Mouse (Mus musculus) G1E-ER4 (cell line): ENCODE data around the gene Nectin1. TPM values are rescaled to one million over a fixed set of nuclear protein-coding genes. Genes with fewer than 3 reads are reported as not detected.

Source experiments
- GATA1 ChIP-seq: IDR thresholded peaks from one replicate; pipeline ENCODE4 v1.8.0; 2012; ENCODE audit warnings: low read length, inconsistent platforms
- polyA plus RNA-seq: library from polyadenylated mRNA; stranded (reverse); fragments of >175 nt; gene quantifications from 2 replicates; pipeline ENCODE4 v1.2.3, GENCODE M21; 2012

Nectin1 gene
- polyA plus RNA-seq, 1 experiment = not detected

DNA sequence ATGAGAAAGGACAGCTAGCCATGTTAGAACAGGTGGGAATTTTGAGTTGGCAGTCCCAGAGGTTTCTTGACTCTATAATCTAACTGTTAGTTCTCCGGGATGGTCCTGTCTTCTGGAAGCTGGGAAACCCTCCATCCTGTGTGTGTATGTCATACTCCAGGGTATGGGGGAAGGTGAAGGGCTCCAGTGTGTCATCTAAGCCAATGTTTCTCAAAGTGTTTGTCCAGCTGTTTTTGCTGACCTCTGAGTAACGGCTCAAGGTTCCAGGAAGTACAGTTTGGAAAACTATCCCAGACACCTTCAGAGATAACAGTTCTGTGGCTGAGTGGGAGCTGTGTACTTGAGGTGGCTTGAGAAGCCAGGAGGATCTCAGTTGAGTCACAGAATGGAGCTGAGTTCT is 56.7 kb downstream of the Nectin1 start:
- TF ChIP-seq GATA1 = no peak

GRCm38 (mm10) chr9:43801911-43802310 is 58.1 kb downstream of the Nectin1 start:
- no peak for TF ChIP-seq GATA1

GRCm38 (mm10) chr9:43807565-43807964 is 63.8 kb downstream of the Nectin1 start:
- TF ChIP-seq GATA1 = no peak

- no peak for TF ChIP-seq GATA1
These were observed 64.3 kb downstream of the Nectin1 start for GRCm38 (mm10) chr9:43808099-43808498.

DNA sequence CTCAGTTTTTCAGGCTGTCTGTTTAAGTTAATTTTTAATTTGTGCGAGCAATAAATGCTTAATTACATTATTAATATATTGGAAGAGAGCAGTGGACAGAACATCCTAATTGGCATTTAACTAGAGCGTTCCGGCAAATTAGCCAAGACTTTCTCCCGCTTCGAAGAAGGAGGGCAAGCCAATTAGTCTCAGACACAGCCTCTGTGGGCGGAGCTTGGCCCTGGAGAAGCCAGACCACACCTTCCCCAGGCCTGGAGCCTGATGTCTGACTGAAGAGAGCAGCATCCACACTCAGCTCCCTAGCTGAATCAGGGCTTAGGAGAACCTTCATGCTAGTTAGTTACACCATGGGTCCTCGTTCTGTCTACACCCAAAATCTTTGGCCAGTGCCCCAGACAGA is 64.8 kb downstream of the Nectin1 start:
- no peak for TF ChIP-seq GATA1

GRCm38 (mm10) chr9:43813156-43813555 is 69.4 kb downstream of the Nectin1 start:
- no peak for TF ChIP-seq GATA1

DNA sequence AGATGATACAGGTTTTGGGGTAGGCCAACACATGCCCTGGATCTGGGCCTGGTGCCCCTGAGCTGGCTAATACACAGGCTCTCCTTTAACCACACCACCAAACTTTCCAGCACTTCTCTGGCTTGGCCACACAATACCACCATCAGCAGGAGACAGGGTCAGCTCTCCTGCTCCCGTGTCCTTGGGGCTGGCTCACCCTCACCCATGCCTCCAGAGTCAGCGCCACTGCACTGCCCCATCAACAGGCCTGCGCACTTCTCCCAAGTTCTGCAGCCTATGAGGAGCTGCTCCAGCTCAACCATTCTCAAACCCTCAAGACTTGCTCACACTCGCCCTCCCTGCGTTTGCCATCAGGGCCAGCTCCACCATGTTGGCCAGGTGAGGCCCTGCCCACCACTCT is 78.4 kb downstream of the Nectin1 start:
- no peak for TF ChIP-seq GATA1

DNA sequence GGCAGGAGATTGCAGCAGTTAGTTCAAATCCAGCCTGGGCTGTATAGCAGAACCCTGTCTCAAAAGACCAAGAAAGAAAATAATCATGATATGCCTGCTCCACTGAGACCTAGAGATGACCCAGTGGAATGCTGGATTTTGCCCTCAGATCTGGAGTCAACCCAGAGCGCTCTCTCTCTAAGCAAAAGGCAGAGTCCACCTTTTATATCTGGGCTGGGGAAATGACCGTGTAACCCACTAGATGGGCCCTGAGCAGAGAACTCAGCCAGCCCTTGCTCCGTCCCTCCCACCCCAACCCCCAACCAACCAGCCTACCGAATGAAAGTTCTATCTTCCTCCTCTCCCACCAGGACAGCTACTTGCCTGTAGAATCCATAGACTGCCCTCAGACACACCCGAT is 81.4 kb downstream of the Nectin1 start:
- no peak for TF ChIP-seq GATA1

GRCm38 (mm10) chr9:43826558-43827253 is 82.9 kb downstream of the Nectin1 start:
- TF ChIP-seq GATA1 = no peak

DNA sequence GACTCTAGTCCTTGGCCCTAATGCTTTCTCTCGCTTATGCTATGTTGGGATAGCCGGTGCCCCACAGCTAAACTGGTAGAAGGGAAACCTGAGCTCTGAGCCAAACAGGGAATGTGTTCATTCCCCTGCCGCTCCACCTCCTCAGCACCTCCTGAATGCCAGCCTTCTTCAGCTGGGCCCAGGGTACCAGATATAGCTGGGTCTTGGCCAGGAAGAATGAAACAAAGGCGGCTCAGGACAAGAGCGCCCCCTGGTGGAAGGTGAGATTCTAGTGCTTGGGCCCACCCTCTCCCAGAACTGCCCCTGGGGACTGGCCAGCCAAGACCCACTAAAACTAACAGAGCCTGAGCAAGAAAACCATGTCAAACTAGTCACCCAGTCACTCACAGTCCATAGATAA is 83.8 kb downstream of the Nectin1 start:
- TF ChIP-seq GATA1 = no peak

DNA sequence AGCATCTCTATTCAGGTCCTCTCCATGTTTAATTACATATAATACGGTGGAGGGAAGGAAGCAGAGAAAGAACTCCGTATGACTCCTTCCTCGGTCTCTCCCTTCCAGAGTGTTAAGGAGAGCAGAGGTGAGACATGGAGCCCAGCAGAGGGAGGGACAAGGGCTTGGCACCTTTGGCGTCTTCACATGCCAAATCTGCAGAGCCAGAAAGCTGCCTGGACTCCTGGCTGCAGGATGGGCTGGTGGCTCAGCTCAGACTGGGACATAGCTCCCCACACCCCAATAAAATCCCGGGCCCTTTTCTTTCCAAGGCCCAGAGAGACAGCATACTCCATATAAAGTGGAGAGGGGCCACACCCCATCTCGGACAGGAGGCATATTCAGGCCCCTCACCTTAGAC is 85.2 kb downstream of the Nectin1 start:
- no peak for TF ChIP-seq GATA1

- TF ChIP-seq GATA1 = no peak
These were observed 89.4 kb downstream of the Nectin1 start for GRCm38 (mm10) chr9:43833232-43833631.

DNA sequence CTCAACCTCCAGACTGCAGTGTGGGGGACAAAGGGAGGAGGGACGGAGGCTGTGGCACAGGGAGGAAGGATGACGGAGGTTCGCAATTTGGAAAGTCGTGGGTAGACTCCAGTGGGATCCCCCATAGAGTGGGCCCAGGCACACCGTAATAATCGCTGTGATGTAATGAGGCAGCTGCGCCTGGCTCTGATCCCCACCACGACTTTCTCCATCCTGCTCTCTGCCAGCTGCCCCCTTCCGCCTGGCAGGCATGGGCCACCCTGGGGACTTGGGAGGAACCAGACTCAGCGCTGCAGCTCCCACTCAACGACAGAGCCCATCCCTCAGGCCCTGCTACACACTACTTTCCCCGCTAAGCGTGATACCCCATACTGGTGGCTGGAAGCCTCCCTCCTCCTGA is 90.5 kb downstream of the Nectin1 start:
- TF ChIP-seq GATA1 = no peak

DNA sequence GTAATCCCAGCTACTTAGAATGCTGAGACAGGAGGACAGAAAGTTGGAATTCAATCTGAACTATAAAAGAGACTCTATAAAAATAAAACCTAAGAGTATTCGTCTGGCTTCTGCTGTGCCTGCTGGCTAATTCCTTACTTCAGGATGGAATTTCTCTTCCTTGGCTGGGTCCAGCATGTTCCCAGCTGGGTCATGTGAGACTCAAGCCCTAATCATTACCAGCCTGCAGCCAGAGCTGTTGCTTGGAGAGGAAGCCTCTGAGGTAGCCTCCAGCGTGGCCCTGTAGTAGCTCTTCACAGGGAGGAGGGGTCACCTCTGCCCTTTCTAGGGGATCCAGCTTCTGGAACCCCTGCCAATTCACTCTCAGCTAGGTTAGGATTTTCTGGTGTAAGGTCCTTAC is 94.8 kb downstream of the Nectin1 start:
- TF ChIP-seq GATA1 = no peak

DNA sequence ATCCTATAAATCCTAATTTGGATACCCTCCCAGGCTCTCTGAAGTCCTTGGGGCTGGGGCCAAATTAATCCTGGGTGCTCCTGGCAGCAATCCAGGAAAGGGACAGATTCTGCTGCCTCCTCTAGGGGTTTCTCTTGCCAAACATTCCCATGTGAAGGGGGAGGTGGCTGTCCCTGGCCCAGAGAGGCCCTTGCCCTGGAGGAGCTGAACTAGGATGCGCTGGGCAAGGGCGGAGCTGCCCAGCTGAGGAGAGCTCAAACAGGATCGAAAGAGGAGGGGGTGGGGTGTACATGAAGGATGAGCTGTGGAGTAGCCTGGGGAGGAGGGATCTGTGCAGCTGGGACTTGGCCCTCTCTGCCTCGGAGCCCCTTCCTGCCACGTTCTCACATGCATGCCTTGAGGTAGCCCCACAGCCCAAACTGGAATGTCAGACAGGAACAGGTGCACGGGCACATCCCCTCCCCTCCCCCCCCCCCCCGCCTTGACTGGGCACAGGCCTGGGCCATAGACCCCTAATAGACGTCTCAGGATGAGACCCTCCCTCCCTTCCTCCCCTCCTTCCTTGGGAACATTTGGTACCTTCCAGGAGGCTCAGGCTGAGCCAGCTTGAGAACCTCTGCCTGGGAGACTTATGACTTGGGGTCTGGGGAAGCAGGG is 99.3 kb downstream of the Nectin1 start:
- no peak for TF ChIP-seq GATA1

- TF ChIP-seq GATA1 = no peak
These were observed 99.9 kb downstream of the Nectin1 start for GRCm38 (mm10) chr9:43843711-43844127.
